Mouse (Mus musculus) embryo, embryonic 10 days (tissue): ENCODE results near the gene Lin7a.

ENCODE experiments used
- DNase-seq: peaks from one replicate; pipeline ENCODE4 v3.0.0-alpha.2; 2015; ENCODE audit warnings: low spot score

The Lin7a gene

DNA sequence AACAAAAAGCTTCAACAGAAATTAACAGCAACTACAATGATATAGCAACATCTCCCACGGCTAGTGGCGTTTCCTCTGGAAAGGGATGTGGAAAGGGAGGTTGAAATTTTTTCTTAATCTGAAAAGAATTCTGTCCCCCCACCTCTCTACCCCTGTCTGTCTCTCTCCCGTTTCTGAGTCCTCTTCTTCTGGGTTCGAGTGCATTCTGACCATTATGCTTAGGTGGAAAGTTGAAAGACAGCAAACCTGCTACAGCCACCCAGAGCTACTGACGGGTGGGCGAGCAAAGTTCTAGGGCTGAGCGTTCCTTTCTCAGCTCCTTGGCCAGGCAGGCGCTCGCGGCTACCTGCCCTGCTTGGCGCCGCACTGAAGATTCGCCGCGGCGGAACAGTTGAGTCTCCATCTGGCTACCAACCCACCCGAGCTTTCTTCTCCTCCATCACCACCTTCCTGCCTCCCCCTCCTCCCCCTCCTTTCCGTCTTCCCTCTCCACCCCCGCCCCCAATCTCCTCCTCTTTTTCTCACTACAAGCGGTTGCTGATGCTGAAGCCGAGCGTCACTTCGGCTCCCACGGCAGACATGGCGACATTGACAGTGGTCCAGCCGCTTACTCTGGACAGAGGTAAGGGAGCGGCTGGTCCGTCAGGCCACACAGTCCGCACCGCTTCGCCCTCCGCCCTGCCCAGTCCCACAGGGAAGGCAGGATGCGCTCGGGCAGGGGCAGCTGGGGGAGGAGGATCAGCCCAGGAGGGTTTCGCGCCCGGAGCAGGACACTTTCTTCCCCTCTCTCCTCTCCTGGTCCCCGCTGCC, at the start of gene Lin7a:
TSS of gene Lin7a (plus strand) at position 366 of the 810 bp plus-strand sequence.
- DNase-seq = peak; percentile 67

GRCm38 (mm10) chr10:107221726-107222125, 49.8 kb upstream of the Lin7a start:
- DNase-seq = no peak

DNA sequence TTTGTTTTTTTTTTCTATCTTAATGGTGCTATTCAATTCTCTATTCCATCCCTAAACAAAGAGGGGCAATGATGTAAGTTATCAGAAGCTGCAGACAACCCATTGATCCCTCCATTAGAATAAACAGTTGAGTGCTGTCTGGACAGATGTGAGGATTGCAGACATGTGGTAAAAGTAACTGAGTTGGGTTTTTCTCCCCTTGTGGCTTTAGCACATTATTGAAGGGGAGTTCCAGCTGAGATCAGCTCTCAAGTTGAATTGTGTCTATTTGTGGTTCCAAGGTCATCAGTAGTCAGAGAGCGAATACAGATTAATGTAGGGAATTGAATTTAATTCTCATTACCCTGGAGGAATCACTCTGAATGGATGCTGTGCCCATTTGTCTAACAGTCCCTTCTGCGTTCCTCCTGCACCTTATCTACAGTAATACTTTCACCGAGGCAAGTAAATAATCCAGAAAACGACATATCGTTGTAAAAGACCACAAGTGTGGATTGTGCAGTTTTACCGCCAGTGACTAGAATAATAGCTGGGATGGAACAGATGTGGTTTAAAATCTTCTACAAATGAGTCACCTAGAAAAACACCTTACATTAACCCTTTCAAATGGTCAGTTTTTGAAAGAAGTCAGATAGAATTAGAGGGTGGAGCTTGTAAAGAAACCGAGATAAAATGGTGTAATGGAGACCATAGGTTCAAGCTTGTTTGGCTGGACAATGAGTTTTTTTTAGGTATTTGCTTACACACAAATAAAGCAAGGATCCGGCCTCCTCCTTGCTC, 48.9 kb upstream of the Lin7a start:
- no peak for DNase-seq

GRCm38 (mm10) chr10:107223186-107223440, 48.4 kb upstream of the Lin7a start:
- DNase-seq = no peak

GRCm38 (mm10) chr10:107223821-107224220, 47.7 kb upstream of the Lin7a start:
- DNase-seq = no peak

DNA sequence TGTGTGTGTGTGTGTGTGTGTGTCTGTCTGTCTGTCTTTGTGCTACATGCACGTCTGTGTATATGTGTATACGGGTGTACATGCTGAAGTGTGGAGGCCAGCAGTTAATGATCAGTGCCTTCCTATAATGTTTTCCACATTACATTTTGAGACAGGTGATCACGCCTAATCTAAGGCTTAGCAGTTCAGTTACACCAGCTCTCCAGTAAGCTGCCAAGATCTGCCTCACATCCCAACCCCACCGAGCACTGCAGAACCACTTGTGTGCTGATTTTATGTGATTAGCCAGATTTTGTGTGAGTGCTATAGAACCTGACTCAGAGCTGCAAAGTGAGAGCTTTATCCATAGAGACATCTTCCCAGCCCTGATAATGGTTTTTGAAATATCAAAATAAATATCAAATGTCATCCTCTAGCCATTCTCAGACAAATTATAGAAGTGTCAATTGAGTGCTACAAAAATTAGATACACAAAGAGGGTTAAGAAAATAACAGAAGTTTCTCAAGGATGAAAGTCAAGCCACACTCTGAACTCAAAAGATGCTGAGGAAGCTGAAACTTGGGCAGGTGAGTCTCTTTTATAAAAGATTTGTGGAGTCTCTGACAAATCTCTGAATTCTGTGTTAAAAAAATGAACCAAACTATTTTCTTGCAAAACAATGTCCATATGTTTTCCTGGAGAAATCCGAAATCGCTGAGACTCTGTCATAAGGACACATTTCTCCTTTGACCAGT, 46.7 kb upstream of the Lin7a start:
- DNase-seq = no peak

DNA sequence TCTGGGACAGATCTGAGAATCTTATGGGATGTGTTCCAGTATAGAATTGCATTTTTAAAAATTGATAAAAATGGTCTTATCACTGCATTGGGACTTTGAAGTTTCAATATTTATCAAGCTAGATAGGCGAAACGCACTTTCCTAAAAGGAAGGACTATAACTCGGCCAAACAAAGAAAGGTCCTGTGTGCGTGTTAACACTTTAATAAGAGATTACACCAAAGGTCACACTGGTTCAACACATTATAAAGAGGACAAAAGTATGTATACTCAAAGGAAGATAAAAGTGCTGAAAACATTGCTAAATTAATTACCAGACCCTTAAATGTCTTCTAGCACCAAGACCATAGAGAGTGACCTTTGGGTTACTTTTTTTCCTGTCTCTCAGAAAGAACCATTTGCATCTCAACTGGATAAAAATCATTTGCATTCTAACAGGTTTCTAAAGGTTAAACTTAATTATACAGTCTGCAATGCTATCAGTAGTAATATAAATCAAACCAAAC, 46.1 kb upstream of the Lin7a start:
- no peak for DNase-seq

GRCm38 (mm10) chr10:107225871-107226270, 45.6 kb upstream of the Lin7a start:
- DNase-seq = no peak

GRCm38 (mm10) chr10:107227901-107228300, 43.6 kb upstream of the Lin7a start:
- no peak for DNase-seq

GRCm38 (mm10) chr10:107228776-107229175, 42.7 kb upstream of the Lin7a start:
- DNase-seq = no peak

DNA sequence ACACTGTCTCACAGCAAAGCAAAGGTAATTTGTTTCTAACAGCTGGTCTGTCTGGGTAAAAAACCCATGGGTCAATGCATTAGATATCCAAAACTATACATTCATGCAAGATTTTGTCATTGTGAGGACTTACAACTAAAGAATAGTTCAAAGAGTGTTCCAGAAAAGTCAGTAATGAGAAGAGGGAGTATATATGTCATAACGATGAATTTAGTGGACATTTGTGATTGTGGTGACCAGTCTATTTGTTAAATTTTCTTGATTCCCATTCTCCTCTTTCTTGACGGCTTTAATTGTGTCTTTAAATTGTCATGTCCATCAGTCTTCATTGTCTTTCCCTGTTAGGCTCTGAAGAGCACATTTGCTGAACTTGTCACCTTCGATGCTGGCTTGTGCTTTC, 42.1 kb upstream of the Lin7a start:
- no peak for DNase-seq

DNA sequence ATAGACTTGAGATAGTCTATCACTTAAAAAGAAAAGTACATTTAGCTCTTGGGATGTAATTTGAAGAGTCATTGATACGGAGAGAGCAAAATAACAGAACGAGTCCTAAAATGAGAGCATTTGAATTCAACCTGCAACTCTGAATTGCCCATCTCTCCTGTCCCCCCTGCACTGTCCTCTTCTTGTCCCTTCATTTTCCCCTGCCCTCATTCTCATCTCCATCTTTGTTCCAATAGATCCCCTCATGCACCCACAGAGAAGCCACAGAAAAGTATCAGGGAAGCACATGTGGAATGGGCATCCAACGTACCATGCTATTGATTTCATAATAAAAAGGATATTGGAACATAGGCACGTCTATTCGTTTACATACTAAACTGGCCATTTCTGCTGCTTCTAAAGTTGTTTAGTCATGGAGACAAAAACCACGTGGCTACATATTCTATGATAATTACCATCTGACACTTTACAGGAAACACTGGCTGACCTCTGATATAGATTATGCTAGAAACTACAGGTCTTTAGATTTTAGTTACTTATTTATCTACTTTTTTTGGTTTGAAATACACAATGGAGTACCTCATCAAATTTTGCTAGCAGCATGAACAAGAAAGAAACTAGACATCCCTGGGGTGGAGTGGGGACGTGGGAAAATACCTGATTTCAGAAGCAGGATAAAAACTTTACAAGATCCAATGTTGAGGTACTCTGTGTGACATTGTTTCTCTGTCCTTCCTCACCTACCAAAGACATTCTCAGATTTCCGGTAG, 41.2 kb upstream of the Lin7a start:
- DNase-seq = no peak

GRCm38 (mm10) chr10:107230851-107231130, 40.7 kb upstream of the Lin7a start:
- DNase-seq = no peak

- DNase-seq = no peak
Observed at GRCm38 (mm10) chr10:107231421-107232010, 40.0 kb upstream of the Lin7a start.

DNA sequence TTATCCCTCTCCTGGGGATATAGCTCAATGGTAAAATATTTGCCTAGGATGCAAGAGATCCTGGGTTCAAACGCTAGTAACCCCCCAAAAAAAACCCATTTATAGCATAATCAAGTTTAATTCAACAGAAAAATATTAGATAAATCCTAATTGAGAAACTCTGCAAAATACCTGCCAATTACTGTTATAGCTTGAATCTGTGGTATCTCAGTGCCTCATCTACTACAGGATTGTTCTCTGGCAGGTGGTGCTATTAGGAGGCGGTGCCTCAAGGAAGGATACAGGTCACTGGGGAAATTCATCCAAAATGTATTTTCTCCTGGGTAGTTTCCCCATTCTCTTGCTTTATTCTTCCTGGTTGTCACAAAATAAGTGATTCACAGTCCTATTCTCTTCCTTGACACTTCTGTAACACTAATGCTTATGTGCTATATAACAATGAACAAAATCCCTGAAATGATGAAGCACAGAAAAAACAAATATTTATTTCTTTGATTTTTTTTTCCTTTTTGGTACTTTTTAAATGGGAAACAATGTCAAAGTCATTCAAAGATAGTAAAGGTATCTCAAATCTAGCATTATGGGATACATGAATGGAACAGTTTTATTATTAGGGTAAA, 38.9 kb upstream of the Lin7a start:
- DNase-seq = no peak

DNA sequence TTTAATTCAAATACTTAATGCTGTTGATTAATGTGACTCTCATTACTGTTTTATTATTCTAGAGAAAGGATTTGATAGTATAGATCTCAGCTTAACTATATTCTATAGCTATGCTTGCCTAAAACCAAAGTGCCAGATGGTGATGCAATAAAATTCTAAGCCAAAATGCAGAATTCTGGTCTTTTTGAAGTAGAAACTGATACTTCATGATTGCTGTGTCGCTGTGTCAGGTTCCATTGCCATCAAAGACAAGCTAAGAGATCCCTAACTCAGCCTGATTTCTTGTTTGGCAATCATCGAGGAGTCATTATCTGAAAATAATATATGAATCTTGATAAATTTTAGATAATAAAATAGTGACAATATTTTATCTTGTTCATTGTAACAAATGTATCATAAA, 38.3 kb upstream of the Lin7a start:
- DNase-seq = no peak

GRCm38 (mm10) chr10:107233825-107234224, 37.7 kb upstream of the Lin7a start:
- no peak for DNase-seq

GRCm38 (mm10) chr10:107234421-107235400, 36.8 kb upstream of the Lin7a start:
- no peak for DNase-seq

GRCm38 (mm10) chr10:107235496-107235895, 36.0 kb upstream of the Lin7a start:
- DNase-seq = no peak

- no peak for DNase-seq
Observed at GRCm38 (mm10) chr10:107236211-107236610, 35.3 kb upstream of the Lin7a start.
